Mouse (Mus musculus) spleen, adult 2 months (tissue): Measurements from ENCODE around the gene Cnga1. TPM values are rescaled to one million over a fixed set of nuclear protein-coding genes. Genes with fewer than 3 reads are reported as not detected.

ENCODE experiments used
- DNase-seq, 2 experiments: peaks; one replicate each; pipeline versions ENCODE4 v3.0.0 to v3.0.0-alpha.2; 2012 to 2021; ENCODE audit warnings: low spot score in 2 of 2, low read depth in 1 of 2
- H3K27ac ChIP-seq: fragments of 200-500 bp; 2 replicates; pipeline ENCODE4 v1.5.1; 2012; ENCODE audit warnings: low read length, inconsistent platforms; ENCODE audit not compliant: insufficient read depth
- H3K27me3 ChIP-seq: fragments of 200-500 bp; 2 replicates; pipeline ENCODE4 v1.6.1; 2012; ENCODE audit warnings: mild to moderate bottlenecking, moderate library complexity, low read length, inconsistent platforms; ENCODE audit not compliant: control insufficient read depth, insufficient read depth
- H3K36me3 ChIP-seq: fragments of 200-500 bp; 2 replicates; pipeline ENCODE4 v1.6.1; 2012; ENCODE audit warnings: mild to moderate bottlenecking, low read length, inconsistent platforms; ENCODE audit not compliant: control insufficient read depth, insufficient read depth
- H3K4me1 ChIP-seq: fragments of 200-500 bp; 2 replicates; pipeline ENCODE4 v1.6.1; 2011; ENCODE audit warnings: inconsistent platforms; ENCODE audit not compliant: control insufficient read depth, insufficient read depth, insufficient read length
- H3K4me3 ChIP-seq: fragments of 200-500 bp; 2 replicates; pipeline ENCODE4 v1.5.1; 2011; ENCODE audit warnings: mild to moderate bottlenecking, inconsistent platforms; ENCODE audit not compliant: insufficient read depth, insufficient read length; ENCODE audit errors: extremely low read depth
- CTCF ChIP-seq: fragments of 200-500 bp; IDR thresholded peaks from 2 replicates; pipeline ENCODE4 v1.5.1; 2011; ENCODE audit warnings: mild to moderate bottlenecking, inconsistent platforms; ENCODE audit not compliant: insufficient read depth, insufficient read length, insufficient replicate concordance; ENCODE audit errors: extremely low read depth
- POLR2A ChIP-seq: fragments of 200-500 bp; IDR thresholded peaks from 2 replicates; pipeline ENCODE4 v1.6.1; 2011; ENCODE audit warnings: low read depth, low read length, inconsistent platforms
- WGBS: fragments of 180-500 bp; shearing (Covaris S2); methylation state at CpG from one replicate; pipeline ENCODE4 v1.1.7; 2018; 5-methylcytosine and 5-hydroxymethylcytosine counted together
- polyA plus RNA-seq: library from polyadenylated mRNA; depleted of rRNA; stranded (reverse); fragments of >200 nt; gene quantifications from 2 replicates; pipeline ENCODE4 v1.2.3, GENCODE M21; 2012

Gene Cnga1
- polyA plus RNA-seq, 1 experiment: 0.18 TPM

DNA sequence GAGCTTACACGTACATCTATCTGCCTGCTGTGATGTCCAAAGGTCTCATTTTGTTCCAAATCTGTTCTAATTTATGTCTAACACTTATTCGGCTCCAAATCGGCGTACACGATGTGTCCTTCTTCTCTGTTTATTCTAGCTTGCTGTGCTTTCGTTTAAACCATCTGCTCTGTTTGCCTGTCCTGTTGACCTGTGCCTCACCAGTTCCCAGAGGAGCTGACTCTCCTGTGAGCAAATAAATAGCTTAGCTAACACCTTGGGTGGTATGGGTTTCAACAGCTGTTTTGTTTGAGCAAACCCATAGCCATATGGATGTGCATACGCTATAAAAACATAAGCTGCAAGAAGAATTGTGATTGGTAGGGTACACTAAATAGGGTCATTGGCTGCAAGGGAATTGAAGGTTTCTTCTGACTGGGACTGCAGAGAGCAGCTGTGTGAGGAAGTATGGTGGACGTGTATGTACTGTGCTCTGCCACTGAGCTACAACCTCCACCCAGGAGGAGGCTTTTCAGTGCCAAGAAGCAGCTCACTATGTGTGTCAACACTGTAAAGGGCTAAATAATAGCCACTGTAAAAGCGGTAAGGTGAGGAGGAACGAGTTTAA, 9.1 kb upstream of the Cnga1 start:
- Histone ChIP-seq H3K36me3 (no peaks in the 10 kb centered on the region), H3K4me3 (no peak overlapping the region), H3K27me3 (no peaks in the 10 kb centered on the region), H3K4me1 (no peaks in the 10 kb centered on the region), H3K27ac (no peak overlapping the region)
- WGBS: 87% methylated on average over 10 of the region's 10 CpGs
- TF ChIP-seq CTCF (no peak), POLR2A (no peak)
- no peak for DNase-seq

DNA sequence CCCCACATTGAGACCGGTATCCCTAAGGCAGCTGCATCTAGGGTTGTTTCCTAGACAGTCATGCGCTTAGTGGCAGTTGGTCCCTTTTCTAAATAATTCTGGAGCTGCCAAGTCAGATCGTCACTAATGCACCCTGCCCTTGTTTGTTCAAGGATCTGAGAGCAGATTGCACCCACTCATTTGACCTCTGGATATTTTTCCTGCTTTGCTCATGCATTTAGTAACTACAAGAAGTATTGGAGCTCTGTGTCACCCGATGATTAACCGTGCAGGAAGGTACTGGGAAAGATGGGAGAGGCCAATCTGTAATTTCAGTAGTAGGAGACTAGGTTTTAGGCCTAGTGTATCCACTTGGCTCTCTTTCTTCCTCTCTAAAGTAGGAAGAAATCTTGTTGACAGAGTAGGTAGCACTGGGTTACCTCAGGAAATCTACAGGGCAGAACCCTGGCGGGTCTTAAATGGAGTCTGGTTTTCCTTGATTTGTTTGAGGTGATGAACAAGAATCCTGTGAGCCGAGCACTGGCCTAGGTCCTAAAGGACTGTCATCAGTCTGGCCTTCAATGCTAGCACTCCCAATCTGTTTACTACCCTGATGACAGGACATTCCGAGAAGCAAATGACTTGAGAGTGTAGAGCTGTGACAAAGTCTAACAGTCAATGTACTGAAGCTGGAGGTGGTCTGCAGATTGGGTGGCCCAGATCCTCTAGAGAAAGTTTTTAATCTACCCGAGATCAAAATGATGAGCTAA, 5.1 kb upstream of the Cnga1 start:
- TF ChIP-seq CTCF (no peak), POLR2A (no peak)
- H3K27me3 ChIP-seq: no peaks in the 10 kb centered on the region
- H3K36me3 ChIP-seq: no peaks in the 10 kb centered on the region
- no peak overlapping the region for H3K27ac ChIP-seq
- 92% methylated on average over 9 of the region's 9 CpGs for WGBS
- no peak for DNase-seq
- peaks cover 4% of the 10 kb centered on the region; the same call in 1 of the 2 replicates for H3K4me1 ChIP-seq
- no peak overlapping the region for H3K4me3 ChIP-seq

DNA sequence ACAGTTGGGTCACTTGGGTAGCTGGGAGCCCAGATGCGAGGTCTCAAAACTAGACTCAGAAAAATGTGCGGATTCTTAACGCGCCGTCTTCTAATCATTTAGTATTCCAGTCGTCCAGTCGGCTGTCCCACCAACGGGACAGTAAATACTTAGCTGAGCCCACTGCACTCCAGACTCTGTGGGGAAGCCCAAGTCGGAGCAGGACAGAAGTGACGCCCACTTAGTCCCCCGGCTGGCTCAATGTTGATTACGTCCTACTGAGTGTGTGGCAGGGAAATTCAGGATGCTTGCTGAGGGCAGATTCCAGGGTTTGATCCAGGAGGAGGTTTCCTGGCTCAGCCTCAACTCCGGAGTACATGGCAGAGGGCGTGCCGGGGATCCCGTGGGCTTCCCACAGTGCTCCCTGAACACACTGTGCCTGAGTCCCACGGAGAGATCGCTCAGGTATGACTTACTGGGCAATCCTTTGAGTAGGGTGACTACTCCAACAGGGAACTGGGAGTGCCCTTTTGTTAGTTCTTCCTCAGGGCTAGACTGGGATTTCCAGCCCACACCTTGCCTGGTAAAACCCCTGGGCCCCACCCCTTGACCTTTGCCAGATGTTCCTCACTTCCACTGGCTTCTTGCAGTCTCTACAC, 4.0 kb upstream of the Cnga1 start:
- Histone ChIP-seq H3K27ac (no peak overlapping the region), H3K4me1 (peaks cover 4% of the 10 kb centered on the region; the same call in 1 of the 2 replicates), H3K36me3 (no peaks in the 10 kb centered on the region), H3K27me3 (no peaks in the 10 kb centered on the region), H3K4me3 (peak overlapping the region; percentile 63)
- 15% methylated on average over 18 of the region's 18 CpGs for WGBS
- TF ChIP-seq CTCF (no peak), POLR2A (no peak)
- no peak for DNase-seq

GRCm38 (mm10) chr5:72647418-72647907, 3.4 kb upstream of the Cnga1 start, which contains the start of gene Nipal1:
Gene Nipal1 (plus strand): TSS chr5:72647795.
- Histone ChIP-seq H3K27ac (no peak within 1 kb of the TSS), H3K4me3 (peak within 1 kb of the TSS; percentile 63), H3K36me3 (no peaks in the 10 kb centered on the region), H3K4me1 (peaks cover 4% of the 10 kb centered on the region; the same call in 1 of the 2 replicates), H3K27me3 (no peaks in the 10 kb centered on the region)
- TF ChIP-seq POLR2A: no peak
- TF ChIP-seq CTCF: no peak
- 1% methylated on average over 25 of the region's 25 CpGs for WGBS
- peak; percentile 50 to 59 for DNase-seq

DNA sequence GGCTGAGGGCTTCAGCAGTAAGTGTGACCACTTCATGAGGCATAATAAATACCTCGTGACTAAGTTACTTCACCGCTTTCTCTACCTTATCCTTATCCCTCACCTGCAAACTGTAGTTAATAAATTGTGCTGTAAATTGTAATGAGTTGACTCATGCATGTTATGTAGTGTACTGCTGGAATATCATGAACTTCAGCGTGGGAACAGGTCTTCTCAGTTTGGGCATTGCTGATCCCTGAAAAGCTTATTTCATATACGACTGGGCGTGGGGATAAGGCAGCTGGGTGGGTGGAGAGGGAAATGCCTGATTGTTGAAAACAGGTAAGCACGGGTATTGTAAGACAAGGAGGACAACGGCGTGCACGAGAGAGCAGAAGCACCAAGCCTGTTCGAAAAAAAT, 2.9 kb upstream of the Cnga1 start:
- Histone ChIP-seq H3K36me3 (no peaks in the 10 kb centered on the region), H3K4me1 (peaks cover 4% of the 10 kb centered on the region; the same call in 1 of the 2 replicates), H3K4me3 (peak overlapping the region; percentile 63; the same call in 1 of the 2 replicates), H3K27ac (no peak overlapping the region), H3K27me3 (no peaks in the 10 kb centered on the region)
- no peak for DNase-seq
- TF ChIP-seq CTCF (no peak), POLR2A (no peak)
- WGBS: 34% methylated on average over 10 of the region's 10 CpGs

GRCm38 (mm10) chr5:72646131-72646530, 2.1 kb upstream of the Cnga1 start:
- DNase-seq: peak; percentile 15 to 34
- peak; percentile 39; the same call in 1 of the 2 replicates for TF ChIP-seq CTCF
- no peak for TF ChIP-seq POLR2A
- Histone ChIP-seq H3K27me3 (no peaks in the 10 kb centered on the region), H3K4me3 (no peak overlapping the region), H3K27ac (no peak overlapping the region), H3K4me1 (peaks cover 4% of the 10 kb centered on the region; the same call in 1 of the 2 replicates), H3K36me3 (no peaks in the 10 kb centered on the region)
- WGBS: 30% methylated on average over 10 of the region's 10 CpGs

DNA sequence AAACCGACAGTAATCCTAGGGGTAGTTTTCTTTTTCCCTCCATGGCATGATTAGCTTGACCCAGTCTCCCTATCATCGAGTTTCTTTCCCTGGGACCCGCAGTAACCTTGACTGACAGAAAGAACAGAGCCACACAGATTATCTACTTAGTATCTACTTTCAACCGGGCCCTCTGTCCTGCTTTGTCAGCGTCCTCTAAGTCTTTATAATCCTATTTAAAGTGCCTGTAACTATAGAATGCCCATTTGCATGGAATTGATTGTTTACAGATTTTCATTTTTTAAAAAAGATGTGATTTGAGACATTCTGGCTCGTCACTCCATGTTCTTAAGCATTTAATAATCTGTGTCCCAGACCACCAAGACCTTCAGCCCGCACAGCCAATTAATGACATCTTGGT, 420 bp downstream of the Cnga1 start:
- 85% methylated on average over 7 of the region's 7 CpGs for WGBS
- Histone ChIP-seq H3K4me3 (no peak overlapping the region), H3K4me1 (peaks cover 4% of the 10 kb centered on the region; the same call in 1 of the 2 replicates), H3K27ac (no peak overlapping the region), H3K27me3 (no peaks in the 10 kb centered on the region), H3K36me3 (no peaks in the 10 kb centered on the region)
- no peak for TF ChIP-seq CTCF
- TF ChIP-seq POLR2A: no peak
- no peak for DNase-seq
